Mouse (Mus musculus): ENCODE data around the gene Fcgr4. TPM values are rescaled to one million over a fixed set of nuclear protein-coding genes. Genes with fewer than 3 reads are reported as not detected.
A peak's percentile ranks its signal among the peaks of the same experiment; 100 is the strongest.
"Not testable (repeated sequence)": the region's sequence is repeated elsewhere in the genome, so short reads cannot be mapped to it uniquely, and the experiment has no call there.

The Fcgr4 gene
- total RNA-seq, 2 experiments from 2014 or later = not detected

GRCm38 (mm10) chr1:171043594-171044153 lies 25.0 kb downstream of the Fcgr4 start:
- TF ChIP-seq CTCF (IDR thresholded peaks at IDR 0.05) = peak; percentile 47
- DNase-seq = no peak
- peak overlapping the region; percentile 89 for H3K4me3 ChIP-seq
- H3K27ac ChIP-seq = peak overlapping the region; percentile 92
- intact Hi-C loops (cut with DNase I) = loop anchor here (2.0 kb wide), 1 partner anchor 67 kb away; no protein-coding TSS in a partner anchor

- peak overlapping the region; percentile 92 for H3K27ac ChIP-seq
- intact Hi-C loops (cut with DNase I) = loop anchor here (2.0 kb wide), 1 partner anchor 66 kb away; no protein-coding TSS in a partner anchor
- peak overlapping the region; percentile 89 for H3K4me3 ChIP-seq
- peak; percentile 94 for DNase-seq
- TF ChIP-seq CTCF (IDR thresholded peaks at IDR 0.05) = no peak
Measured at GRCm38 (mm10) chr1:171044365-171045078, 25.8 kb downstream of the Fcgr4 start.

GRCm38 (mm10) chr1:171045079-171045465 lies 26.4 kb downstream of the Fcgr4 start:
- DNase-seq = no peak
- no peak for TF ChIP-seq CTCF (IDR thresholded peaks at IDR 0.05)

DNA sequence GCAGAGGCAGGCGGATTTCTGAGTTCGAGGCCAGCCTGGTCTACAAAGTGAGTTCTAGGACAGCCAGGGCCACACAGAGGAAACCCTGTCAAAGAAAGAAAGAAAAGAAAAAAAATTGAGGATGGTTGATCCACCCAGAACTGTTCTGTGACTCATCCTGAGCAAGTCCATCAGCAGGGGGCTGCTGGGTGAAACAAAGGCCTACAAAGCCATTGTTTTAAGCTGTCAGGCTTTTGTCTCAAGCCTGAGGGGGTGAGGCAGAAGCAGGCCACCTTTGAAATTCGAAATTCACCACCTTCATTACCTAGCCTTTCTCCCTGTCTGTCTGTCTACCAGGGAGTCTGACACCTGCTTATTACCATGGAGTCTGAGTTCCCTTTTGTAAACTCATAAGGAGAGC lies 27.8 kb downstream of the Fcgr4 start:
- DNase-seq = no peak
- Histone ChIP-seq H3K27ac (no peak overlapping the region), H3K4me3 (no peak overlapping the region)
- intact Hi-C loops (cut with DNase I) = no loop called here
- no peak for TF ChIP-seq CTCF (IDR thresholded peaks at IDR 0.05)

More at GRCm38 (mm10) chr1:171045079-171045465, 26.4 kb downstream of the Fcgr4 start:
- intact Hi-C loops (cut with DNase I) = loop anchor here (2.0 kb wide), 1 partner anchor 66 kb away; no protein-coding TSS in a partner anchor
- Histone ChIP-seq H3K4me3 (peak overlapping the region; percentile 89), H3K27ac (no peak overlapping the region; the same call in 1 of the 2 replicates)

GRCm38 (mm10) chr1:171049263-171049662 lies 30.5 kb downstream of the Fcgr4 start:
- intact Hi-C loops (cut with DNase I) = no loop called here
- Histone ChIP-seq H3K27ac (no peak overlapping the region), H3K4me3 (no peak overlapping the region)
- DNase-seq = no peak
- TF ChIP-seq CTCF (IDR thresholded peaks at IDR 0.05) = no peak

DNA sequence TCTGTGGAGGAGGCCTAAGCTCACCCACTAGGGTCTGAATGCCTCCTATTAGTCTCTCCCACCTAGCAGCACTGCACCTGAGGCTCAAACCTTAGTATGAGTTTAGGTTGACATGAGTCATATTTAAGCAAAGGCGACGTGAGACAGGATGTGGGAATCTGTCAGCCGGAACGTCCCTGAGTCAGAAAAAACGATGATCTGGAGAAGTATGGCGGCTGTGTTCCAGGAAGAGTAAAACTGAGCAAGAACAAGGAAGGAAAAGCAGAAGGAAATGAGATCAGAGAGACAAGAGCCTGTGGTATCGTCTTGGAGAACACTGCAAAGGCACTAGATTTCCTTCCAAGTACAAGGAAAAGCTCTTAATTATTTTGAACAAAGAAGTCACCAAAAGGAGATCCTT lies 32.1 kb downstream of the Fcgr4 start:
- H3K27ac ChIP-seq = no peak overlapping the region
- no peak overlapping the region for H3K4me3 ChIP-seq
- intact Hi-C loops (cut with DNase I) = no loop called here
- no peak for DNase-seq
- no peak for TF ChIP-seq CTCF (IDR thresholded peaks at IDR 0.05)

DNA sequence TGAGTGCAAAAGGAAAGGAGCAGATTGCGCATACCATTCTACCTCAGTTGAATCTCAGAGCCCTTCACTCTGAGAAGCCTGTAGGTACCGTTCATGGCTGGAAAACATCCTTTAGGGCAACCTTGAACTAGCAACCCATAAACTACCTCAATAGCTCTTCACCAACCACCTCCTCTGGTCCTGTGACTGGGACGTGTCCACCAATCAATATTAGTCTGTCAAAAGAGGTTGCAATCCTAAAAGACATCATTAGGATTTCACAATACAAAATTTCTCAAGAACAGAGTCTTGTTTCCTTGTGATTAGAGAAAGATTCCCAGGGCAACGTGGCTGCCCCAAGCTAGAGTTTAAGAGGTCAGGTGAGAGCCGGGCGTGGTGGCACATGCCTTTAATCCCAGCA lies 34.6 kb downstream of the Fcgr4 start:
- Histone ChIP-seq H3K4me3 (no peak overlapping the region), H3K27ac (no peak overlapping the region)
- no peak for DNase-seq
- TF ChIP-seq CTCF (IDR thresholded peaks at IDR 0.05) = no peak
- intact Hi-C loops (cut with DNase I) = no loop called here

GRCm38 (mm10) chr1:171057253-171057652 lies 38.5 kb downstream of the Fcgr4 start:
- H3K27ac ChIP-seq = no peak overlapping the region
- no peak for TF ChIP-seq CTCF (IDR thresholded peaks at IDR 0.05)
- DNase-seq = no peak
- intact Hi-C loops (cut with DNase I) = no loop called here
- H3K4me3 ChIP-seq = peak overlapping the region; percentile 35; the same call in 1 of the 2 replicates

DNA sequence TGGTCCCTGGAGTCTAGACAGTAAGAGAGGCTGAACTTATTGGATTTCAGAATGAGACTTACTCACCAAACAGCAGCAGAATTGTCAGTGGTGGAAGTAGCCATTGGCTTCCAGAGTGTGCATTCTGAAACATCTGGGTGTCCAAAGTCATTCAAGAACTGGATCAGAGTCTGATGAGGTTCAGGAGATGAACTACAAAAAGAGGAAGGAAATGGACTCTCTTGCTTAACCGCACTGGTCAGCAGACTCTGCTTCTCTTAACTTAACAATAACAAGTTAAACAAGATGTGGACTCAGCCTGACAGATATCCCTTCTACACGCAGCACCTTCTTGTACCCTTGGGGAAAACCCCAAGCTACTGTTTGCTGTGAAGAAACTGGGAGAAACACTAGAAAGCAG lies 40.5 kb downstream of the Fcgr4 start:
- Histone ChIP-seq H3K4me3 (peak overlapping the region; percentile 41), H3K27ac (no peak overlapping the region)
- DNase-seq = no peak
- intact Hi-C loops (cut with DNase I) = no loop called here
- TF ChIP-seq CTCF (IDR thresholded peaks at IDR 0.05) = no peak

GRCm38 (mm10) chr1:171060392-171060791 lies 41.7 kb downstream of the Fcgr4 start:
- Histone ChIP-seq H3K4me3 (no peak overlapping the region), H3K27ac (no peak overlapping the region)
- TF ChIP-seq CTCF (IDR thresholded peaks at IDR 0.05) = no peak
- DNase-seq = peak; percentile 8
- intact Hi-C loops (cut with DNase I) = no loop called here

GRCm38 (mm10) chr1:171061566-171061965 lies 42.8 kb downstream of the Fcgr4 start:
- no peak overlapping the region for H3K4me3 ChIP-seq
- DNase-seq = no peak
- intact Hi-C loops (cut with DNase I) = no loop called here
- no peak overlapping the region for H3K27ac ChIP-seq
- no peak for TF ChIP-seq CTCF (IDR thresholded peaks at IDR 0.05)

- peak; percentile 54 for DNase-seq
- H3K27ac ChIP-seq; intact Hi-C loops (cut with DNase I): not testable (repeated sequence)
- peak overlapping the region; percentile 60 for H3K4me3 ChIP-seq
Measured at GRCm38 (mm10) chr1:171063569-171064490, 45.1 kb downstream of the Fcgr4 start.
